Mouse (Mus musculus): Measurements from ENCODE around the gene Cadm1.

The Cadm1 gene

GRCm38 (mm10) chr9:47529602-47530450, at the start of gene Cadm1:
TSS of gene Cadm1 (plus strand) at chr9:47530173.
- peak; percentile 92 for DNase-seq (ENCODE audit: low spot score in 2 of 2)

GRCm38 (mm10) chr9:47484506-47484905, 45.5 kb upstream of the Cadm1 start:
- DNase-seq (ENCODE audit: low spot score in 2 of 2) = no peak

DNA sequence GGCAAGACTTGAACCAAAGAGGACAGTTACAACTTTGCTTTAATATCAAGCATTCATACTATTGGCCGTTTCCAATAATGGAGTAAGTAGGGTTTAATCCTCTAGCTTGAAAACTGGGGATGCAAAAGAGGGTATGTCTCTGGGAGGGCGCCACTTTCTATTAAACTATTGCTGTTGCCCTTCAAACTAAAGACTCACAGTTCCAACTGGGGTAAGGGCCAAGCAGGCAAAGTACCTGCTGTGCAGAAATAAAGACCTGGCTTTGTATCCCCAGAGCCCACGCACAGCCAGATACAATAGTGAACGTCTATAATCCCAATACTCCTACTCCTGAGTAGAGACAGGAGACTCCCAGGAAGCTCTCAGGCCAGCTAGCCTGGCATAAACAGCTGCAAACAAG, 44.8 kb upstream of the Cadm1 start:
- DNase-seq (ENCODE audit: low spot score in 2 of 2) = no peak

DNA sequence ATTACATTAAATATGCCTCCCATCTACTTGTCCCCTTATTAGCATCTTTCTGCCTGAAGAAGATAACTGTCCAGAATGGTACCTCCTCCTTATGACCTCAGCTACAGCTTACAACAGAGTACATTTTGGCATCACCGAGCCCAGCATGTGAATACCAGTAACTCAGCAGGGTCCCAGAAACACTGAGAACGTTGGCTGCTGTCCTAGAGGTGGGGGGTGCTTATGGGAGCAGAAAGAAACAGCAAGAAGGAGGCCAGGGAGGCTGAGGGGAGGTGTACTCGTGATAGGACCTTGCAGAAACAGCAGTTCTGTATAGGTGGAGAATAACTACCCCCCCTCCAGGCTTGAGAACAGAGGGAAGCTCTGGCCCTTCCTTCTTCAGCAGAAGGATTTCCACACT, 30.2 kb upstream of the Cadm1 start:
- DNase-seq (ENCODE audit: low spot score in 2 of 2) = no peak

DNA sequence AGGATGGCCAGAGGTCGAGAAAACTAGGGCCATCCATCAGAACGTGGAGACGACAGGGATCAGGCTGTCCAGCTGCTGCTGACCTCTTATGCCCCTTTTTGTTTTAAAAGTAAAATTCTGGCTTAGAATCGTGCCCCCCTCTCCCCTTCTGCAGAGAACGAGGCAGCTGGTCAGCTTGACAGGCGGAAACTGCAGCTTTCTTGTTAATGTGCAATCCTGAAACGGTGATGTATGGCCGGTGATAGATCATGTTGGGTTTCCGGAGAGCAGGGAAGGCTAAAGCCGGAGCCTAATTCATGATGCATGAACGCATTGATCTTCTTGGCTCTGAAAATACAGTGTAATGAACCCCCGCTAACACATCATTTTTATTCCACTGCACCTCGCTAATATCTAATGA, 24.0 kb upstream of the Cadm1 start:
- no peak for DNase-seq (ENCODE audit: low spot score in 2 of 2)

- DNase-seq (ENCODE audit: low spot score in 2 of 2) = no peak
These were observed 23.1 kb upstream of the Cadm1 start for GRCm38 (mm10) chr9:47506876-47507275.

GRCm38 (mm10) chr9:47508109-47508508, 21.9 kb upstream of the Cadm1 start:
- no peak for DNase-seq (ENCODE audit: low spot score in 2 of 2)

- no peak for DNase-seq (ENCODE audit: low spot score in 2 of 2)
These were observed 17.5 kb upstream of the Cadm1 start for GRCm38 (mm10) chr9:47512521-47512920.

DNA sequence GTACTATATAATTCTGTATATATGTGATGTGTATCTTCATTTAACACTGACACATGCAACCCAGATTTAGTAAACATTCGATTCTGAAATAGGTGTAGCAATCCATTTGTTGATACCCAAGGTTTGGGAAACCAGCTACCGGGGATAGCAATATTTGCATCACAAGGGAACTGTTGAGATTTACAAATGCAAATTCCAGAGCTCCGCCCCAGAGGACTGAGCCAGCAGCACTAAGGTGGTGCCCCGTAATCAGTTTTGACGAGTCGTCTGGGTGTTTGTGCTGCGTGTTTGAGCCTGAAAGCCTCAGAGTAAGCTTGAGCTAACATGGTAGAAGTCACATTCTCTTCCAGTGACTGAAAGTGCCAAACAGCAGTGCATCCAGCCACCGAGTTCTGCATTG, 15.7 kb upstream of the Cadm1 start:
- no peak for DNase-seq (ENCODE audit: low spot score in 2 of 2)

DNA sequence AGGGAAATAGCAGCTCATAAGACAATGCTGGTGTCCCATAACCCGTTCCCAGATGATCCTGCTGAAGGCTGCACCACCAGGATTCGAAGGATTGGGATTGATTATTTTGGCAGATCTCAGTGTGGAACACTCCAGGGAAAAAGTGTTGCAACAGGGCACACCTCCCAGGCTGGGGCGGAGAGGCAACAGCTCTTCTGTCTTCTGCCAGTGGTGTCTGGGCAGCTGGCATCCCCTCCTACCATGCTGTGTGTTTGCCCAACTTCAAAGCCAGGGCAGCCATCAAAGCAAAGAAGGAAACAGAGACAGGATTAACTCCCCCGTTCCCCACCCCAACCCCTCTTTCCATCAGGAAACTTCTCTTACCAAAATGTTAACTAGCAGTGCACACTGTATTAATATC, 13.7 kb upstream of the Cadm1 start:
- no peak for DNase-seq (ENCODE audit: low spot score in 2 of 2)

DNA sequence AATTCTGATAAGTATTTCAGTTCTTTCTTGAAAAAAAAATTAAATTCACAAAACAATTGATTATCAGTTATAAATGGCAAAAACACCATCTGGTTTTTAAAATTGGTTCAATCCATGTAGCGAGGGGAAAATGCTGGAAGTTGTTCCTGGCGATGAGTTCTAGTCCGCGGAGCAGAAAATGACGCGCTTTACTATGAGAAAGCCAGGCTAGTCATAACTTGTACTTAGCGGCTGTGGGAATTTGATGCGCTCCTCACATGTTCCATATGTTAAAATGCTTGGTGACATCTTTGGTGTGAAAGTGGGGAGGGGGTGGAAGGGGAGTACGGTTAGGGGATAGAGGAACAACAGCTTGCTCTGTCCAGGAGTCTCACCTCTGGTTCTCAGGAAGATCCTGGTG, 2.7 kb upstream of the Cadm1 start:
- DNase-seq (ENCODE audit: low spot score in 2 of 2) = no peak

GRCm38 (mm10) chr9:47527741-47528140, 2.2 kb upstream of the Cadm1 start:
- no peak for DNase-seq (ENCODE audit: low spot score in 2 of 2)

DNA sequence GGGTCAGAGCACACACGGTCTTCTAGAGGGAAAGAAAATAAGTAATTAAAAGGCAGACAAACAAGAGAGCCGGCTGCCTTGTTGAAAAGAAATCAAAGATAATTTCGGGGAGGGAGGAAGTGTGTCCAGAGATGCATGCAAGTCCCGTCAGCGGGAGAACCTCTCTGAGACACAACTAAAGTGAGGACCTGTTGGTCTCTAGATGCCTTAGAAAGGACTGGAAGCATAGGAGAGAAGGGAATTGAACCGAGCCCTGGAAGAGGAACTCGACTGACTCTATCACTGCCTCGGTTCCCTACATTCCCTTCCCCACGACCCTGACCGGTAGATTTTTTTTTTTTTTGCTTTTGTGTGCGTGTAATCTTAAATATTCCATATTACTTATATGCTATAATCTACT, 791 bp upstream of the Cadm1 start:
- DNase-seq (ENCODE audit: low spot score in 2 of 2) = no peak

GRCm38 (mm10) chr9:47530544-47530921, 560 bp downstream of the Cadm1 start:
- no peak for DNase-seq (ENCODE audit: low spot score in 2 of 2)

DNA sequence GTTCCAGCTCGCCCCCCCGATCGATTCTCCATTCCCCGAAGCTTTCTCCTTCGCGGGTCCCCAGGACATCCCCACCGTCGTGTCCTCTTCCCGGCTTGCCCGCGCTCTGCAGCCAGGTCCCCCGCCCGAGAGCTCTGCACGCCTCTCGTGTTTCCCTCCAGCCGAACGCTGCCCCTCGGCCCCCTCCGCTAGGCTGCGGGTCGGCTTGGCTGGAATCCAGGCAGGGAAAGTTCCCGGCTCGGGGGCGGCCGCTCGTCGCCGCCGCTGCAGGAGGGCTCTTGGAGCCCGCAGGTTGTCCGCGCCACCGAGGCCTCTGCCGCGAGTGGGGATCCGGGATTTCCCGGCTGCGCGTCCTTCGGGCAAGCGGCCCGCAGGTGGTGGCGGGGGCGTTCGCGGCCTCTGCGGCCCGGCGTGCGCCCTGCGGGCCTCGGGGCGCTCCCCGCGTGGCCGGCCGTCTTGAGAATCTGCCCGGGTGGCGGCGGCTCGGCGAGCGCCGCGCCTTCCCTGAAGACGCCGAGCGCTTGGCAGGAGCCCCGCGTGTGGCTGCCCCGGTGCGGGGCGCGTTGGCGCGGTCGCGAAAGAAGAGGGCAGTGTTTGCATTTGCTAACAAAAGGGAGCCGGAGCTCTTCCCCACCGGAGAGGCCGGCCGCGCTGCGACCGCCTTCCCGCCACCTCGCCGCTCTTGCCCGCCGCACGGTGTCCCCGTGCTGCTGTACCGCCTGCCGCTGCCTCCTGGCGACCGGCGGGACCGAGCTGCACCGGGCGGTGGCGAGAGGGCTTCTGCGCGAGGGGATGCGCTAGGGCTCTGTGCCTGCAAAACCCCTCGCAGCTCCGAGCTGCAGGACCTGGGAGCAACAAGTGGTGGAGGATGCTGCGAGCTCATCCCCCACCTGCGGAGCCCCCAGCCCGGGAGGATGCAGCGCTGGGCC, 1.2 kb downstream of the Cadm1 start:
- DNase-seq (ENCODE audit: low spot score in 2 of 2) = peak; percentile 26 to 33

GRCm38 (mm10) chr9:47532215-47532865, 2.4 kb downstream of the Cadm1 start:
- no peak for DNase-seq (ENCODE audit: low spot score in 2 of 2)

- DNase-seq (ENCODE audit: low spot score in 2 of 2) = no peak
These were observed 3.5 kb downstream of the Cadm1 start for GRCm38 (mm10) chr9:47533461-47533860.

DNA sequence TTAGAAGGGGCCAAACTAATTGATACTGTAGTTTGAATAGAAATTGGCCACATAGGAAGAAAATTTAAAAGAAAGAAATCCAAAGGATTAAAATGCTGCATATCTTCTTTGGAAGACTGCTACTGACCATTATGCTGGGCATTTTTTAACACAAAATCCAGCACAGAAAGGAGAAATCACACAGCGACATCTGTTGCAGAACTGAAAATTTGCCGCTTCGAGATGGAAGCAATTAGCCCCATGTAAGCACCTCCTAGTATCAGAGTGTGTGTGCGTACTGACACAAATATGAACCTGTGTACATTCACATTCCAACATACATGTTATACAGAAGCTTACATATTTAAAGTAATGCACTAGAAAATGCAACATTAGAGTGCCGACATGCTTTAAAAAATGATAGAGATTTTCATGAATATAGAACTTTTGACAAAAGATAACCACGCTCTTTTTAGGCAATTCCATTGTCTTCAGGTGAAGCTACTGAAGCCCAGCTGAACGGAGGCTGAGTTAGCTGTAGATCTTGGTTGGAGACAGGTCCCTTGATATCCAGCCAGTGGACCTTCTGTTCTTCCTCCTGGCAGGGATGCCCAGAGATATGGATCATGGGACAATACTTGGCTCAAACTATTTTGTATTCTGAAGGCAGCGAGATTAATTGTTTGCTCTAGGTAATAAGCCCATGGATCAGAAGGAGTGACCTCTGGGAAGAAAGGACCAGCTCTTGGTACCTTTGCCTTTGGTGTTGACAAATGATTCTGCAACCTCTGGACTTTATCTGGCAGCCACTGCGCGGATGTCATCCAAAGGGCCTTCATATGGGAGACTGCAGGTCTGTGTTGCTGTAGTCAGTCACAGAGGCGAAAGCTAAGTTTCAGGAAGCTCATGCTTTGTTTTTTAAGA, 4.9 kb downstream of the Cadm1 start:
- no peak for DNase-seq (ENCODE audit: low spot score in 2 of 2)

- DNase-seq (ENCODE audit: low spot score in 2 of 2) = no peak
These were observed 15.3 kb downstream of the Cadm1 start for GRCm38 (mm10) chr9:47545245-47545644.

GRCm38 (mm10) chr9:47545667-47546066, 15.7 kb downstream of the Cadm1 start:
- no peak for DNase-seq (ENCODE audit: low spot score in 2 of 2)

DNA sequence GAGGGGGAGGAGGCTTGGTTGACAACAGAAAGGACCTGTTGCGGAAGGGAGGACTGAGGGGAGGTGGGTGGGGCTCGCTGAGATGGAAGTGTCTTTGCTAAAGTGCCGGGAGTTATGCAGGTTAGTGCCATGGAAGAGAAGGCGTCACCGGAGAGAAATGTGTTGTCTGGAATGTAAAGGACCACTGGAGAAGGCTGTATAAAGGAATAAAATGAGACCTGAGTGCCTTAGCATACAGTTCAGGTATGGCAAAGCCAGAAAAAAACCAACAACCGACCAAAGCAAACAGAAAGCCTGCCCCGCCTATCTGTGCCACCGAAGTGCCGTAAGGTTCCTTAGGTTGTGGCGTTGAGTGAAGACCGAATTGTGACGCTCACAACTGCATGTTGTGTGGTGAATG, 18.4 kb downstream of the Cadm1 start:
- no peak for DNase-seq (ENCODE audit: low spot score in 2 of 2)

All from heart, adult 9 months (tissue).